In genomic region chr11:53351943-53352590, GRCm38 (mm10) we compare ENCODE assay signal across 8 mouse cellular contexts. TPM values are rescaled to one million over a fixed set of nuclear protein-coding genes. Genes with fewer than 3 reads are reported as not detected.
DNase-seq lines count a peak whose midpoint lies in the region; ATAC-seq and TF ChIP-seq lines count a peak whose summit lies in the region.

No protein-coding gene starts in this region.

- H3K9ac ChIP-seq in CH12.LX (ENCODE audit: insufficient read depth, low read depth): peak overlapping the region; percentile 95
- H3K9ac ChIP-seq in forebrain, embryonic 13.5 days: peak overlapping the region; percentile 91
- peak overlapping the region; percentile 96 for H3K9ac ChIP-seq in limb, embryonic 15.5 days
- peak overlapping the region; percentile 96 for H3K9ac ChIP-seq in stomach, embryonic 14.5 days (replicated peaks; ENCODE audit: low read depth, low read length)

- no peak for TF ChIP-seq EP300 in CH12.LX (IDR thresholded peaks at IDR 0.05; ENCODE audit: low read length)

- peak overlapping the region; percentile 92 for H3K4me3 ChIP-seq in erythroblast, embryonic 14.5 days (replicated peaks)
- peak overlapping the region; percentile 77 to 90 (median 88) for H3K4me3 ChIP-seq in CH12.LX (replicated peaks in 1 of 3; ENCODE audit: low read depth in 2 of 3, low read length in 2 of 3, poor library complexity in 1 of 3)
- peak overlapping the region; percentile 81 for H3K4me3 ChIP-seq in forebrain, embryonic 13.5 days
- peak overlapping the region; percentile 95 for H3K4me3 ChIP-seq in limb, embryonic 15.5 days
- H3K4me3 ChIP-seq in stomach, embryonic 14.5 days (ENCODE audit: low read depth, low read length): peak overlapping the region; percentile 83

- WGBS in forebrain, embryonic 13.5 days: 2% methylated on average over 14 of the region's 14 CpGs
- 4% methylated on average over 14 of the region's 14 CpGs for WGBS in limb, embryonic 15.5 days
- WGBS in stomach, embryonic 14.5 days: 5% methylated on average over 14 of the region's 14 CpGs

- dilution Hi-C loops in CH12.LX (cut with MboI; ENCODE audit: extremely low pct_ligation_motif_present, extremely low pct_unique_long_range_greater_than_20kb, low sequenced_read_pairs): no loop called here

- intact Hi-C loops in left cerebral cortex, postnatal 4 days (cut with DNase I): no loop called here

- H3K4me1 ChIP-seq in erythroblast, embryonic 14.5 days (ENCODE audit: control insufficient read depth): peaks cover 21% of the 10 kb centered on the region
- peaks cover 0 to 23% of the 10 kb centered on the region in 2 experiments; a peak in 2 of 4 replicates for H3K4me1 ChIP-seq in CH12.LX (ENCODE audit: control insufficient read depth in 1 of 2, insufficient read depth in 2 of 2)
- peaks cover 8% of the 10 kb centered on the region for H3K4me1 ChIP-seq in forebrain, embryonic 13.5 days
- 0 out of 2 replicates have a peak, but pooled peaks cover 3% of the 10 kb centered on the region for H3K4me1 ChIP-seq in limb, embryonic 15.5 days
- H3K4me1 ChIP-seq in stomach, embryonic 14.5 days (ENCODE audit: control insufficient read depth, insufficient read depth, low read length): peaks cover 6% of the 10 kb centered on the region

- no peak for TF ChIP-seq CTCF in CH12.LX (conservative IDR thresholded peaks at IDR 0.05 in 1 of 2, IDR thresholded peaks at IDR 0.05 in 1 of 2; ENCODE audit: low read depth in 2 of 2, low read length in 2 of 2)

- in situ Hi-C loops in CH12.LX (cut with MboI; ENCODE audit: low pct_ligation_motif_present, low pct_unique_long_range_greater_than_20kb, low sequenced_read_pairs): no loop called here

- DNase-seq in CH12.LX (ENCODE audit: extremely low read depth): no peak
- no peak for DNase-seq in left cerebral cortex, postnatal 4 days

- H3K4me2 ChIP-seq in CH12.LX (ENCODE audit: insufficient read depth, low read depth, poor library complexity, severe bottlenecking): peak overlapping the region; percentile 99
- peak overlapping the region; percentile 74 for H3K4me2 ChIP-seq in forebrain, embryonic 13.5 days
- H3K4me2 ChIP-seq in limb, embryonic 15.5 days: peak overlapping the region; percentile 69
- H3K4me2 ChIP-seq in stomach, embryonic 14.5 days (replicated peaks; ENCODE audit: low read depth, low read length): peak overlapping the region; percentile 81

- H3K9me3 ChIP-seq in erythroblast, embryonic 14.5 days (ENCODE audit: control insufficient read depth, low read length): no peaks in the 10 kb centered on the region
- no peaks in the 10 kb centered on the region for H3K9me3 ChIP-seq in CH12.LX (replicated peaks; ENCODE audit: low read length)
- H3K9me3 ChIP-seq in forebrain, embryonic 13.5 days (replicated peaks): no peaks in the 10 kb centered on the region
- no peaks in the 10 kb centered on the region for H3K9me3 ChIP-seq in limb, embryonic 15.5 days
- no peaks in the 10 kb centered on the region for H3K9me3 ChIP-seq in stomach, embryonic 14.5 days (ENCODE audit: control insufficient read depth, low read depth, low read length)

- no peak for TF ChIP-seq RAD21 in CH12.LX (IDR thresholded peaks at IDR 0.05; ENCODE audit: low read depth, low read length)

- no peak for ATAC-seq in erythroblast, adult 5-6 weeks (replicated peaks; ENCODE audit: low FRiP score, poor library complexity, severe bottlenecking)
- ATAC-seq in forebrain, embryonic 13.5 days: no peak
- no peak for ATAC-seq in limb, embryonic 15.5 days (ENCODE audit: insufficient number of reproducible peaks, low FRiP score, low TSS enrichment, low read depth)
- no peak for ATAC-seq in stomach, embryonic 14.5 days (ENCODE audit: insufficient number of reproducible peaks, insufficient read depth, low FRiP score, low read depth)
- ATAC-seq in inflammation-experienced regulatory T-cells, adult 6 months: no peak

- H3K79me2 ChIP-seq in CH12.LX (replicated peaks; ENCODE audit: control insufficient read depth, extremely low read depth, insufficient read depth, poor library complexity, severe bottlenecking): peaks cover 43% of the 10 kb centered on the region

- TF ChIP-seq POLR2A in CH12.LX (IDR thresholded peaks at IDR 0.05; ENCODE audit: low read depth, low read length): no peak

- H3K27me3 ChIP-seq in erythroblast, embryonic 14.5 days (ENCODE audit: control insufficient read depth): peaks cover 24% of the 10 kb centered on the region
- peaks cover 26% of the 10 kb centered on the region for H3K27me3 ChIP-seq in CH12.LX (replicated peaks)
- H3K27me3 ChIP-seq in forebrain, embryonic 13.5 days: no peaks in the 10 kb centered on the region
- H3K27me3 ChIP-seq in limb, embryonic 15.5 days: no peaks in the 10 kb centered on the region
- no peaks in the 10 kb centered on the region for H3K27me3 ChIP-seq in stomach, embryonic 14.5 days (ENCODE audit: control insufficient read depth, insufficient read depth, low read length)

- peak overlapping the region; percentile 29 for H3K27ac ChIP-seq in CH12.LX (ENCODE audit: insufficient read depth, low read depth)
- H3K27ac ChIP-seq in forebrain, embryonic 13.5 days: peak overlapping the region; percentile 95
- H3K27ac ChIP-seq in limb, embryonic 15.5 days: peak overlapping the region; percentile 99
- H3K27ac ChIP-seq in stomach, embryonic 14.5 days (ENCODE audit: low read length): peak overlapping the region; percentile 98

- peaks cover 4% of the 10 kb centered on the region for H3K36me3 ChIP-seq in erythroblast, embryonic 14.5 days (ENCODE audit: control insufficient read depth)
- peaks cover 8 to 18% of the 10 kb centered on the region in 2 experiments for H3K36me3 ChIP-seq in CH12.LX (replicated peaks in 1 of 2; ENCODE audit: control insufficient read depth in 1 of 2, insufficient read depth in 1 of 2, low read length in 1 of 2)
- 0 out of 2 replicates have a peak, but pooled peaks cover 3% of the 10 kb centered on the region for H3K36me3 ChIP-seq in forebrain, embryonic 13.5 days (ENCODE audit: poor library complexity, severe bottlenecking)
- no peaks in the 10 kb centered on the region for H3K36me3 ChIP-seq in limb, embryonic 15.5 days
- H3K36me3 ChIP-seq in stomach, embryonic 14.5 days (ENCODE audit: control insufficient read depth, insufficient read depth, low read length): no peaks in the 10 kb centered on the region; the same call in 1 of the 2 replicates

TF ChIP-seq in CH12.LX, 34 proteins besides CTCF, POLR2A, EP300 and RAD21:
- TF ChIP-seq ZNF384 (IDR thresholded peaks at IDR 0.05; ENCODE audit: low read depth, low read length): no peak
- 0 out of 2 replicates have a peak, but pooled peaks have one; percentile 2 for TF ChIP-seq HCFC1 (IDR thresholded peaks at IDR 0.05; ENCODE audit: low read depth, low read length)
- TF ChIP-seq MXI1 (IDR thresholded peaks at IDR 0.05; ENCODE audit: low read depth, low read length): 0 out of 2 replicates have a peak, but pooled peaks have one; percentile 12
- 0 out of 2 replicates have a peak, but pooled peaks have one; percentile 6 for TF ChIP-seq TCF12 (IDR thresholded peaks at IDR 0.05; ENCODE audit: low read depth, low read length)
TF ChIP-seq in CH12.LX: peak in this region for 3.

RNA-seq across cellular contexts. Expression of gene Aff4, which starts 1.4 kb away (rescaled TPM):
- polyA plus RNA-seq in erythroblast, embryonic 14.5 days (2012): 0.03 and 0.13 TPM in 2 replicates
- 32.2 and 50.3 TPM in 2 replicates for total RNA-seq in erythroblast, adult 5-6 weeks (2015; ENCODE audit: low replicate concordance)
- total RNA-seq in erythroblast, adult 5-6 weeks (2017; ENCODE audit: low replicate concordance): 12.0 and 25.4 TPM in 2 replicates
- total RNA-seq in CH12.LX (2012; rRNA removed) (19.8 and 24.0 TPM in 2 replicates), CH12.LX (2014; rRNA removed) (22.1 and 25.7 TPM in 2 replicates)
- polyA plus RNA-seq in CH12.LX (2012; ENCODE audit: insufficient read length, low read depth): 50.6 and 51.4 TPM in 2 replicates
- 66.0 and 66.7 TPM in 2 replicates for polyA plus RNA-seq in forebrain, embryonic 13.5 days (2015; fragmentation: Nextera tagmentation; extraction: Ambion mirVana)
- 38.5 and 50.7 TPM in 2 replicates for polyA plus RNA-seq in limb, embryonic 15.5 days (2015; fragmentation: Nextera tagmentation; extraction: Ambion mirVana)
- 88.9 and 93.6 TPM in 2 replicates for polyA plus RNA-seq in stomach, embryonic 14.5 days (2014; fragmentation: Nextera tagmentation; extraction: Ambion mirVana)
- polyA plus RNA-seq in inflammation-experienced regulatory T-cells, adult 6 months (2017; shearing (Covaris generic)): 10 to 100 TPM; 11.3 to 18.2 (median 14.1) TPM
- 100 to 1,000 TPM; 202 to 228 TPM for total RNA-seq in left cerebral cortex, postnatal 4 days (2021)

RNA-seq across cellular contexts. Expression of gene Zcchc10, which starts 27.6 kb away (rescaled TPM):
- 0.04 and 0.09 TPM in 2 replicates for polyA plus RNA-seq in erythroblast, embryonic 14.5 days (2012)
- 7.9 and 13.6 TPM in 2 replicates for total RNA-seq in erythroblast, adult 5-6 weeks (2015; ENCODE audit: low replicate concordance)
- total RNA-seq in erythroblast, adult 5-6 weeks (2017; ENCODE audit: low replicate concordance): 0.94 and 2.0 TPM in 2 replicates
- total RNA-seq in CH12.LX (2012; rRNA removed) (4.9 and 8.7 TPM in 2 replicates), CH12.LX (2014; rRNA removed) (20.7 and 24.3 TPM in 2 replicates)
- polyA plus RNA-seq in CH12.LX (2012; ENCODE audit: insufficient read length, low read depth): 72.4 and 74.2 TPM in 2 replicates
- 18.1 and 19.0 TPM in 2 replicates for polyA plus RNA-seq in forebrain, embryonic 13.5 days (2015; fragmentation: Nextera tagmentation; extraction: Ambion mirVana)
- polyA plus RNA-seq in limb, embryonic 15.5 days (2015; fragmentation: Nextera tagmentation; extraction: Ambion mirVana): 17.8 and 18.4 TPM in 2 replicates
- 24.0 and 25.9 TPM in 2 replicates for polyA plus RNA-seq in stomach, embryonic 14.5 days (2014; fragmentation: Nextera tagmentation; extraction: Ambion mirVana)
- 10 to 100 TPM; 29.3 to 29.9 (median 29.4) TPM for polyA plus RNA-seq in inflammation-experienced regulatory T-cells, adult 6 months (2017; shearing (Covaris generic))
- 10 to 100 TPM in 1 of 2 experiments, 1 to 10 TPM in 1; 8.4 to 10.3 TPM for total RNA-seq in left cerebral cortex, postnatal 4 days (2021)

RNA-seq across cellular contexts. Expression of gene Hspa4, which starts 51.8 kb away (rescaled TPM):
- 0.89 and 0.97 TPM in 2 replicates for polyA plus RNA-seq in erythroblast, embryonic 14.5 days (2012)
- 40.9 and 48.5 TPM in 2 replicates for total RNA-seq in erythroblast, adult 5-6 weeks (2015; ENCODE audit: low replicate concordance)
- total RNA-seq in erythroblast, adult 5-6 weeks (2017; ENCODE audit: low replicate concordance): 93.7 and 111 TPM in 2 replicates
- total RNA-seq in CH12.LX (2012; rRNA removed): 184 and 238 TPM in 2 replicates
- 363 and 438 TPM in 2 replicates for total RNA-seq in CH12.LX (2014; rRNA removed)
- polyA plus RNA-seq in CH12.LX (2012; ENCODE audit: insufficient read length, low read depth): 529 and 585 TPM in 2 replicates
- polyA plus RNA-seq in forebrain, embryonic 13.5 days (2015; fragmentation: Nextera tagmentation; extraction: Ambion mirVana): 62.7 and 67.2 TPM in 2 replicates
- 66.2 and 73.6 TPM in 2 replicates for polyA plus RNA-seq in limb, embryonic 15.5 days (2015; fragmentation: Nextera tagmentation; extraction: Ambion mirVana)
- polyA plus RNA-seq in stomach, embryonic 14.5 days (2014; fragmentation: Nextera tagmentation; extraction: Ambion mirVana): 81.0 and 84.6 TPM in 2 replicates
- 10 to 100 TPM; 30.1 to 36.3 (median 35.3) TPM for polyA plus RNA-seq in inflammation-experienced regulatory T-cells, adult 6 months (2017; shearing (Covaris generic))
- total RNA-seq in left cerebral cortex, postnatal 4 days (2021): 100 to 1,000 TPM; 164 to 170 TPM

Comparison
In these comparisons a context has a peak if more than half of its experiments do, and no peak if none do; other contexts are left out.
1. H3K27ac ChIP-seq: peak in every context shown above with its lines; median percentile 99 in limb, embryonic 15.5 days; 98 in stomach, embryonic 14.5 days; 95 in forebrain, embryonic 13.5 days; 29 in CH12.LX.
2. RNA of gene Aff4, which starts 1.4 kb away (polyA plus RNA-seq): 88.9 to 93.6 TPM in stomach, embryonic 14.5 days, 66.0 to 66.7 TPM in forebrain, embryonic 13.5 days, 38.5 to 50.7 TPM in limb, embryonic 15.5 days, 50.6 to 51.4 TPM in CH12.LX and 11.3 to 18.2 TPM in inflammation-experienced regulatory T-cells, adult 6 months; 0.03 to 0.13 TPM in erythroblast, embryonic 14.5 days; every median in the first group is over 10 times any median in the second.
3. RNA of gene Zcchc10, which starts 27.6 kb away (polyA plus RNA-seq): 72.4 to 74.2 TPM in CH12.LX, 29.3 to 29.9 TPM in inflammation-experienced regulatory T-cells, adult 6 months, 24.0 to 25.9 TPM in stomach, embryonic 14.5 days, 18.1 to 19.0 TPM in forebrain, embryonic 13.5 days and 17.8 to 18.4 TPM in limb, embryonic 15.5 days; 0.04 to 0.09 TPM in erythroblast, embryonic 14.5 days; every median in the first group is over 10 times any median in the second.
4. RNA of gene Hspa4, which starts 51.8 kb away (polyA plus RNA-seq): 529 to 585 TPM in CH12.LX, 81.0 to 84.6 TPM in stomach, embryonic 14.5 days, 66.2 to 73.6 TPM in limb, embryonic 15.5 days, 62.7 to 67.2 TPM in forebrain, embryonic 13.5 days and 30.1 to 36.3 TPM in inflammation-experienced regulatory T-cells, adult 6 months; 0.89 to 0.97 TPM in erythroblast, embryonic 14.5 days; every median in the first group is over 10 times any median in the second.
5. Peak in every context shown above with its lines, with median percentiles within 50 percentile points of each other: H3K4me3 ChIP-seq, H3K4me2 ChIP-seq and H3K9ac ChIP-seq.